Mouse (Mus musculus) T-helper 1 cell (primary cell): ENCODE results near the gene Dst.

ENCODE experiments used
- in situ Hi-C: fragments of 300-600 bp; cut with MboI, MseI; formaldehyde crosslinking; loops from one replicate; pipeline ENCODE4 v1.15.1; 2025; ENCODE audit warnings: high pct_unique_total_duplicates

Dst gene

DNA sequence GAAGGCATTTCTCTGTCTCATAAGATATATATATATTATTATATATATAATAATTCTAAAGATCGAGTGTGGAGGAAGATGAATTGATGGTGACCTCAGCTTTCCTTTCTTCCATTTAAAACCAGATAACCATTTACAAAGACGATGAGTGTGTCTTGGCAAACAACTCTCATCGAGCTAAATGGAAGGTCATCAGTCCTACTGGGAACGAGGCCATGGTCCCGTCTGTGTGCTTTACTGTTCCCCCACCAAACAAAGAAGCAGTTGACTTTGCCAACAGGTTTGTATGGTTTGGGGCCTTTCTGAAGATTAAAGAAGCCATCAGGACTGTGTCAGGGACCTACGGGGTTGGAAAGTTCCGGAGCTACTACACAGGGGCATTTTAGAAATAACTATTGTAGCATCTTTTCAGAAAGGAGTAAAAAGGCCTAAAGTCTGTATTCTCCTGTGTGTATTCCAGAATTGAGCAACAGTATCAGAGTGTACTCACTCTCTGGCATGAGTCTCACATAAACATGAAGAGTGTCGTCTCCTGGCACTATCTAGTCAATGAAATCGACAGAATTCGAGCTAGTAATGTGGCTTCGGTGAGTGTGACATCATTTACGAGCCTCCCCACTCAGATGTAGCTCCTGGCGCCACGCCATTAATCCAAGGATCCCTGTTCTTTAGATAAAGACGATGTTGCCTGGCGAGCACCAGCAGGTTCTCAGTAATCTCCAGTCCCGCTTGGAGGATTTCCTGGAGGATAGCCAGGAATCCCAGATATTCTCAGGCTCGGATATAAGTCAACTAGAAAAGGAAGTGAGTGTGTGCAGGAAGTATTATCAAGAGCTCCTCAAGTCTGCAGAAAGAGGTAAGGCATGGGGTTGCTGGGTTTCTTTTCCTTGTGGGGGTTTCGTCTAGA is 259.4 kb downstream of the Dst start:
- in situ Hi-C loops, result no loop called here

DNA sequence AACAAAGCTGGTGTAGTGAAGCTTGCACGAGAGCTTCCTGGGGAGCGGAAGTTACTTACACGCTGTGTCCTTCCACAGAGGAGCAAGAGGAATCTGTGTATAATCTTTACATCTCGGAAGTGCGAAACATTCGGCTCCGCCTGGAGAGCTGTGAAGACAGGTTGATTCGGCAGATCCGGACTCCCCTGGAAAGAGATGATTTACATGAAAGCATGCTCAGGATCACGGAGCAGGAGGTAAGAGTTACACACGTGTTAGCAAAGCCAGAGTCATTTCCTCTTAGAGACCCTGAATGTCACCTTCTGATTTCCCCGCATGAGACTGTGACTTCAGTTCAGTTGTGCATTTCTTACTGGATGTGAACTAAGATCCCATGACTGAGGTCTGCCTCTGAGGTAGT is 261.1 kb downstream of the Dst start:
- in situ Hi-C loops, result no loop called here

DNA sequence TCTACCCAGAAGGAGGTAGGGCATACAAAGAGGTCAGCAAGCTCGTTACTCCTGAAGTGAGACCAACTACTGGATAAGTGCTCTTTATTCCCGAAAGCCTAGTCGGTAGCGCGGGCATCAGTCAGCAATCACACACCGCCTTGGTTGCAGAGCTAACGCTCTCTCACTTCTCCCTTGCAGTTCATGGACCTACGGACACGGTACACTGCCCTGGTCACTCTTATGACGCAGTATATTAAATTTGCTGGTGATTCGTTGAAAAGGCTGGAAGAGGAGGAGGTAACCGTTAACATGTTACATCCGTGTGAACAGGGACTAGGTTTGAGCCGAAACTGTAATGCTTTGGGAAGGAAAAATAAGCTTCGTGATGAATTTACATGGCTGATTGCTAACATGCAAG is 266.5 kb downstream of the Dst start:
- in situ Hi-C loops, result no loop called here

DNA sequence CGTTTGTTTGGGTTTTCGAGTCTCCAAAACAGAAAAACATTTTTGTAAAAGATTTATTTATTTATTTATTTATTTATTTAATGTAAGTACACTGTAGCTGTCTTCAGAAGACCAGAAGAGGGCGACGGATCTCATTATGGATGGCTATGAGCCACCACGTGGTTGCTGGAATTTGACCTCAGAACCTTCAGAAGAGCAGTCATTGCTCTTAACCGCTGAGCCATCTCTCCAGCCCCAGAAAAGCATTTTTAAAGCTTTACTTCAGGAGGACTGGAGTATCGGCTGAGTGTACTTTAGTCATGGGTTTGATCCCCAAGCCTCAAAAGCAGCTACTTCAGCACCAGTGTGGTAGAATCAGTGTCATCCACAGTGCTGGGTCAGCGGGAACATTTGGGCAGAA is 266.9 kb downstream of the Dst start:
- in situ Hi-C loops, result no loop called here

DNA sequence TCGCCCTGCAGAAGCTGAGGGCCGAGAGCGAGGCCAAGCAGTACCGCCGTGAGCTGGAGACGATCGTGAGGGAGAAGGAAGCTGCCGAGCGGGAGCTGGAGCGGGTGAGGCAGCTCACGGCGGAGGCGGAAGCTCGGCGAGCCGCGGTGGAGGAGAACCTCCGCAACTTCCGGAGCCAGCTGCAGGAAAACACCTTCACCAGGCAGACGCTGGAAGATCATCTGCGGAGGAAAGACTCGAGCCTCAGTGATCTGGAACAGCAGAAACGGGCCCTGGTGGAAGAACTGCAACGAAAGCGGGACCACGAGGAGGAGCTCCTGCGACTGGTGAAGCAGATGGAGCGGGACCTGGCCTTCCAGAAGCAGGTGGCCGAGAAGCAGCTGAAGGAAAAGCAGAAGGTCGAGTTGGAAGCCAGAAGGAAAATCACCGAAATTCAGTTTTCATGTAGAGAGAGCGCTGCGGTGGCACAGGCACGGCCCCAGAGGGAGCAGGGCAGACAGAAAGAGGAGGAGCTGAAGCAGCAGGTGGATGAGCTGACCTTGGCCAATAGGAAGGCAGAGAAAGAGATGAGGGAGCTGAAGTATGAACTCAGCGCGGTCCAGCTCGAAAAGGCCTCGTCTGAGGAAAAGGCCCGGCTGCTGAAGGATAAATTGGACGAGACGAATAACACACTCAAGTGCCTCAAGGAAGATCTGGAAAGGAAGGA is 270.1 kb downstream of the Dst start:
- in situ Hi-C loops, result no loop called here

DNA sequence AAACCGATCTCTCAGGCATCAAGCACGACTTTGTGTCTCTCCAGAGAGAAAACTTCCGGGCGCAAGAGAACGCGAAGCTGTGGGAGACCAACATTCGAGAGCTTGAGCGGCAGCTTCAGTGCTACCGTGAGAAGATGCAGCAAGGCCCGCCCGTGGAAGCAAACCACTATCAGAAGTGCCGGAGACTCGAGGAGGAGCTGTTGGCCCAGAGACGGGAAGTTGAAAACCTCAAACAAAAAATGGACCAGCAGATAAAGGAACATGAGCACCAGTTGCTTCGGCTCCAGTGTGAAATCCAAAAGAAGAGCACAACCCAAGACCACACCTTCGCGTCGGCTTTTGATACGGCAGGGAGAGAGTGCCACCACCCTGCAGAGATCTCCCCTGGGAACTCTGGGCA is 271.7 kb downstream of the Dst start:
- in situ Hi-C loops, result no loop called here

DNA sequence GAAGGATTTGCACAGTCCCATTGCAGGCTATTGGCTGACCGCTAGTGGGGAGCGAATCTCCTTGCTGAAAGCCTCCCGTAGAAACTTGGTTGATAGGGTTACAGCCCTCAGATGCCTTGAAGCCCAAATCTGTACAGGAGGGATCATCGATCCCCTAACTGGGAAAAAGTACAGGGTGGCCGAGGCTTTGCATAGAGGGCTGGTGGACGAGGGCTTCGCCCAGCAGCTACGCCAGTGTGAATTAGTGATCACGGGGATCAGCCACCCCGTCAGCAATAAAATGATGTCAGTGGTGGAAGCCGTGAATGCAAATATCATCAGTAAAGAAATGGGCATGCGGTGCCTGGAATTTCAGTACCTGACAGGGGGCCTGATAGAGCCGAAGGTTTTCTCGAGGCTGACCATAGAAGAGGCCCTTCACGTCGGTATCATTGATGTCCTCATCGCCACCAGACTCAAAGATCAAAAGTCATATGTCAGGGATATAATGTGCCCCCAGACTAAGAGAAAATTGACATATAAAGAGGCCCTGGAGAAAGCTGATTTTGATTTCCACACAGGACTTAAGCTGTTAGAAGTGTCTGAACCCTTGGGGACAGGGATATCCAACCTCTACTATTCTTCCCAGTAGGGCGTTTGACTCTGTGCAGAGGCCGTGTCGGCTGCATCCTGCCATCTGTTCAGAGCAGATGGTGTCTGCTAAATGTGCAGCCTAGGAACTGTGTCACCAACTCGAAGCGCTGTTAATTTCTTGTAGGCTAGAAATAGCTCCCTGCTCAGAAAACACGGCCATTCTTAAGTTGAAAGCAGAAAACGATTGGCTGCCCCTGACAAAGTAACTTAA is 274.6 kb downstream of the Dst start:
- in situ Hi-C loops, result no loop called here

DNA sequence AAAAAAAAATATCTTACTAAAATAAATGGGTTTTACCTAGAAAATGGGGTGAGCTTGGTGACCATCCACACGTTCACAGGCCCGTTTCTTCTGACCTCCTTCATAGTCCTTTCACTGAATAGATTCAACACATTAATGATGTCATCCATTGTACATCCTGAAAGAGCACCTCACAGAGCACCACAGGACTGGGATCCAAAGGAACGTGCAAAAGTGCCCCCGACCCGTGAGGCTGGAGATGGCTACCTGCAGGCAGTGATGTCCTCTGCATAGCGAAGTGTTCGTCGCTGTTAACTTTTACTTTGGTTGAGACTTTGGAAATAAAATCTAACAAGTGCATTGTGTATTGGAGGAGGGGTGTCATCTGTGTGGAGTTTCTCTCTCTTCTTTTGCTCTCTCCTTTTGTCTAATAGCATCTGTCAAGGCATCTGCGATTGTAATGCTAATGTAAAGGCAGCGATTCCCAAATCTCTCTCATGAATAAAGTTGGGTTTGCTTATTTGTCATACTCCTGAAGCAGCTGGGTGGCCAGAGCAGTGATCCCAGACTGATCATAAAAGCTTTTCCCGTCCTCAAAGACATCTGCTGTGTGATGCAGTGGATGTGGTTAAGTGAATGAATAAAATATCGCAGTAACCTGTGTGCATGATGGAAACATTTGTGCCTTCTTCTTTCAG is 275.4 kb downstream of the Dst start:
- in situ Hi-C loops, result no loop called here

DNA sequence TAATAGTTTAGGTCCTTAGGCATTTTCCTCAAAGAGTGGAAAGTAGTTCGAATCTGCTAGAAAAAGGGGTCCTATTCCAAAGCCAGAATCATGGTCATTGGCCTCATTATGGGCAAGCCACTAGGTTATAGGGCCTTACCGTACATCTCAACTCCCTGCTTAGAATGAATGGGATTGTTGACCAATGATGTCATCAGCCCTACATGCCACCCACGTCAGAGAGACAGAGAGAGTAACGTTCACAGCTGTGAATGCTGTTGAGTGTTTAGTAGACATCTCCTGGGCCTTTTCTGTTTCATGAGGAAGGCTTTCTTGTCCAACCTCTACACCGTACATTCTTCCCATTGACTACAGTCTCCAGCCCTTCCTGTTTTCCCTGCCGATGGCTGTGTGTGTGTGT is 276.2 kb downstream of the Dst start:
- in situ Hi-C loops, result no loop called here

DNA sequence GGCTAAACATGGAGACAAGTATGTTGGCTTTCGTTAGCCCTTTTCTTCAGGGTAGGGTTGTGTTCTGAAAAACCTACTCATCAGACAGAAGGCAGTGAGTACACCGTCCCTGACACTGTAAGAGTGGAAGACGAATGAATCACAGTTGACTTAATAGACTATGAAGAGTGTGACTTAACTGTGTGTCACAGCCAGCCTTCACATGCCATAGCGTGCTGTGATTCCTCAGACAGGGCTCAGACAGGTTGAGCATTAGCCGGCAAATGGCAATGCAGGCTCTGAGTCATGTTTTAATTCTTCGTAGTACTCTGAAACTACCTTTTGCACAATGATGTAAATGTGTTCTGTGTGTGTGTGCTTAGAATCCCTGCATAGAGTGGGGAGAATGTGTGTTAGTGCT is 278.0 kb downstream of the Dst start:
- in situ Hi-C loops, result no loop called here

DNA sequence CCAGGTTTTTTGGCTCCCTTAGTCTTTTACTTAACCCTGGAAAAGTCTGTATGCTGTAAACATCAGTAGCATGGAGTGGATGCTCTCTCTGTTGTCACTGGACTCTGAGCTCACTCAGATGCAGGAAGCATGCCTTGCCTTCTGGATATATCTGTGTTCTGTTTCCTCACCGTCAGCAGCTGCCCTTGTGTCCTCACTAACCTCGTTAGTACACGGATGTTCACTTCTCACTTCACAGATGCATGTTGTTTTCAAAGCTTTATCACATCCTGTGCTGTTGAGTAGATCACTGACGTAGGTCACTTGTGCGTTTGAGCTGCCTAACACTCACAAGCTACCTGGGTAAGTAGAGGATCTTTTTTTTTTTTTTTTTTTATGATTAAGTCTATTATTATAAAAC is 279.5 kb downstream of the Dst start:
- in situ Hi-C loops, result no loop called here

DNA sequence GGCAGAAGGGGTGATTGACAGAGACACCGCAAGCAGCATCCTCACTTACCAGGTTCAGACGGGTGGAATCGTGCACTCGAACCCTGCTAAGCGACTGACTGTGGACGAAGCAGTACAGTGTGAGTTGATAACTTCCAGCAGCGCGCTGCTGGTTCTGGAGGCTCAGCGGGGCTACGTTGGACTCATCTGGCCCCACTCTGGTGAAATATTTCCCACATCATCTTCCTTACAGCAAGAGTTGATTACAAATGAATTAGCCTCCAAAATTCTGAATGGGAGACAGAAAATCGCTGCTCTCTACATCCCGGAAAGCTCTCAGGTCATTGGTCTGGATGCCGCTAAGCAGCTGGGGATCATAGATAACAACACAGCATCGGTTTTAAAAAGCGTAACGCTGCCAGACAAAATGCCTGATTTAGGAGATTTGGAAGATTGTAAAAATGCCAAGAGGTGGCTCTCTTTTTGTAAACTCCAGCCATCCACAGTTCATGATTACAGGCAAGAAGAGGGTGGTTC is 280.8 kb downstream of the Dst start:
- in situ Hi-C loops, result no loop called here

DNA sequence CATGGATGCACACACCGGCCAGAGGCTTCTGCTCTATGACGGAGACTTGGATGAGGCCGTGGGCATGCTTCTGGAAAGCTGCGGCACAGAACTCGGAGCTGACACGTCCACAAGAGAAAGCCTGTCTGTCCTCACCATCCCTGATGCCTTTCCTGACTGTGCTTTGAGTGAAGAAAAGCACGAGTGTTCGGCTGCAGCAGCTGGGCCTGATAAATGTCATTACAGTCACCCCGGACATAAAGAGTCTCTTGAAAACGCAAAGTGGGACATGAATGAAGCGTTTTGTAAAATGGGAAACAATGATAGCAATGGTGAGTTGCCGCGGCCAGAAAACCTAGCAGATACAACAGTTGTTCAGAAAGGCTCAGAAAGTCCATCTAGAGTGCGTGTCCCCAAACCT is 281.3 kb downstream of the Dst start:
- in situ Hi-C loops, result no loop called here

DNA sequence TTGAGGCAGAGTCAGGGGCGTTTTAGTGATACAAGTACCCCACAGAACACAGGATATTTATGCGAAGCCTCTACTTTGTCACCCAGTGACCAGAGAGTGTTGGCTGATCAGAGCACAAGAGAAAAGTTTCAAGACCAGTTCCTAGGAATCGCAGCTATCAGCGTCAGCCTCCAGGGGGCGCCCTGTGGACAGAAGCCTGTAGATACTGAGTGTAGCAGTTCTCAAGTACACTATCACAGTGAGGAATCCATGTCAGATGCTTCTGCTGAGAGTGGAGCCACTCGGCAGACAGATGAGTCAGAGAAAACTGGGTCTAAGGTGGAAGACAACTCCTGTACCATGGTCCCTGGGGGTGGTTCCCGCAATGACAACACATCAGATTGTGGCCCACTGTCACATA is 281.9 kb downstream of the Dst start:
- in situ Hi-C loops, result no loop called here

DNA sequence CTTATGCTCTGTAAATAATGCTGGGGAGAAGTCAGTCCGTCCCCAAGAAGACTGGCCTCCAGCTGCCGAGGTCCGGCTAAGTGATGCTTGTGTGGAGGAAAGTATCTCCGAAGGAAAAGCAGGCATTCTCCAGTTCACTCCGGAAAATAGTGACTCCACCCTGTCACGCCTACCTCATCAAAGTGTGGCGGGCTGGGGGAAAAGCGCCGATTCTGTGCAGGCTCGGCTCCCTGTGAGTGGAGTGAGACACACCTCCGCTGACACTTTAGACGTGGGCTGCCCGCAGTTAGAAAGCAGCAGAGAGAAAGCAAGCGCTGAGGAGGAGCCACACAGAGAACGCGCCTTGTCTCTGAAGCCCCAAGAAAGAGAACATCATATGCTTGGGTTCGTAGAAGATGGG is 284.1 kb downstream of the Dst start:
- in situ Hi-C loops, result no loop called here

DNA sequence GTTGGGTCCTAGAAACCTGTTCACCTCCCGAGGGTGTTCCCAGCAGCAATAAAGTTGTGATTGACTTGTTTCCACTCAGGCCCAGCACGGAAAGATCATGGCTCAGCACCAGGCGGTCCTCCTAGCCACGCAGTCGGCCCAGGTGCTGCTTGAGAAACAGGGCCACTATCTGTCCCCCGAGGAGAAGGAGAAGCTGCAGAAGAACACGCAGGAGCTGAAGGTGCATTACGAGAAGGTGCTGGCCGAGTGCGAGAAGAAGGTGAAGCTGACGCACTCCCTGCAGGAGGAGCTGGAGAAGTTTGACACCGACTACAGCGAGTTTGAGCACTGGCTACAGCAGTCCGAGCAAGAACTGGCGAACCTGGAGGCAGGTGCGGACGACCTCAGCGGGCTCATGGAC is 292.8 kb downstream of the Dst start:
- in situ Hi-C loops, result no loop called here

DNA sequence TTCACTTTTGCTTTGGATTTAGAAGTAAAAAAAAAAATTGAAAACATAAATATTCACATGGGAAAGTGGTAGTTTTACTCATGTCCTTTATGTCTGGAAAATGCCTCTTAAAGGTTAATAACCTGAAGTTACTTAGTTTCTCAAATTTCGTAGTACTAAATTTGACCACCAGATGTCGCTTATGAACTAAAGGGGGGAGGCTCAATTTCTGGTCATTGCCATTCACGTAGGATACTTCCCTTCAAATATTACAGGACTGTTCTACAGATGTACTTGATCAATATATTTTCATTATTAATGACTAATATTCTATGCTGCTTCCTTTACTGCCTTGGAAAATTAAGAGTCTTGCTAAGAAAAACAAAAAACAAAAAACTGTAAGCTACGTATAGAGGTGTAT is 293.5 kb downstream of the Dst start:
- in situ Hi-C loops, result no loop called here

DNA sequence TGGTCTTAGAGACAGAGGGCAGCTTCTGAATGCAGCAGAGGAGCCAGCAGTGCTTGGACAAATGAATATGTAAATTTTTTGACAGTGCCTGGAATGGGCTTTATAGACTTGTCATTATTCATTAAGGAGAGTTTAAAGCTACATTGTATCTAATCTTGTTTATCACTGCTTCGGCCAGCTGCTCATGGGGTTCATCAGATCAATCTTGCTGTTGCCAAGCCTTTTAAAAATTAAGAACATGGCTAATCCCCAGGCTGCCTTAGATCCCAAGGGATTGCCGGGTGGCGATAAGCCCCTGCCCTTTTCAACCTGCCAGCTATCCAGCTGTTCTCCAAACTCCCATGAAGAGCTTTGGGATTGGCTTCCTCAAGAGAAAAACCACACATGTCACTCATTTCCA is 303.7 kb downstream of the Dst start:
- in situ Hi-C loops, result no loop called here

DNA sequence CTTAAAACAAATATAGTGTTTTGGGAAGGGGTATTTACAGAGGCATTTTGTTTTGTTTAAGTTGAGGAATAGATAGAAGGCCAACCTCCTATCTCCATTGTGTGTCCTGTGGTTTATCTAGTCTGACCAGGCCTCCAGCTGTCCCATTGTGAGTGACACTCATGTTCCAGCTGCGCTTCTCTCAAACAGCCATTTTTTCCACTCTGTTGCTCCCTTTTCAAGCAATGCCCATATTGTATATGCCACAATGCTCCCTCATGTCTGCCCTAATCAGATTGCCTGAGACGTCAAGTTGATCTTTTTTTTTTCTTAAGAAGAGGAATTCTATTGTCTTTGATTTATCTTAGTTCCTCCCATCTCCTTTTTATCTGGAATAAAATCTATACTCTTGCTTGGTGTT is 308.4 kb downstream of the Dst start:
- in situ Hi-C loops, result no loop called here

DNA sequence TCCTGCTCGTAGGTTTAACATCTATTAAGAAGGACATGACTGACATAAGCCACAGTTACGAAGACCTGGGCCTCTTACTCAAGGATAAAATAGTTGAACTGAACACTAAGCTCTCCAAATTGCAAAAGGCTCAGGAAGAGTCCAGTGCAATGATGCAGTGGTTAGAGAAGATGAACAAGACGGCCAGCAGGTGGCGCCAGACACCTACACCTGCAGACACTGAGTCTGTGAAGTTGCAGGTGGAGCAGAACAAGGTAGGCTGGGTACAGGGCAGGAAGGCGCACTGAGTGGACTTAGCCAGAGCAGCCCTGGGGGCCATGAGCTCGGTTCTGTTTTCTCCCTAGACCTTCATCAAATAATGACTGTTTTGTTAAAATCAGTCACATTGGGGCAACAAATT is 310.3 kb downstream of the Dst start:
- in situ Hi-C loops, result no loop called here

DNA sequence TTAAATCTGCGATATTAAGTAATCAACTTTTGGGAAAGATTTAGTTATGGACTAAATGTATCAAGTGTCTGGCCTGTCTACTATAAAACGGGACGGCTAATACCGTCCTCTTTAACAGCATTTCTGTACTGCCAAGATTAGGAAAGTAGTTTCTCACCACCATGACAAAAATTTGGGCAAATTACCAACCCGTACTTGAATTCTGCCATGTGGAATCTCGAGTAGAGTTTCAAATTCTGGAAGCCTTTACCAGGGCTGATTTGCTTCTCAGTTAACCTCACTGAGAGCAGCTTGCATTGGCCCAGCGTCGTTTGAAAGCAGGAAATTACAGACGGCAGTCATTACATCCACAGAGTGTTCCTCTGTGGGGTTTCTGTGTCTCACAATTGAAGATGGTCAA is 310.8 kb downstream of the Dst start:
- in situ Hi-C loops, result no loop called here
